Mouse (Mus musculus): ENCODE results near the gene Tab1. TPM values are rescaled to one million over a fixed set of nuclear protein-coding genes. Genes with fewer than 3 reads are reported as not detected.

The Tab1 gene
- polyA plus RNA-seq, 1 experiment = 4.7 TPM

GRCm38 (mm10) chr15:80146153-80146552 lies 13.2 kb downstream of the Tab1 start:
- no peaks in the 10 kb centered on the region for H3K4me1 ChIP-seq (ENCODE audit: control insufficient read depth, insufficient read depth, low read length)
- H3K27ac ChIP-seq (ENCODE audit: control insufficient read depth, insufficient read depth, low read depth, low read length) = no peak overlapping the region
- H3K4me3 ChIP-seq (ENCODE audit: control insufficient read depth, low read depth, low read length) = no peak overlapping the region
- TF ChIP-seq POLR2A (IDR thresholded peaks at IDR 0.05; ENCODE audit: control insufficient read depth, low read depth, low read length) = no peak
- no peak for TF ChIP-seq CTCF (IDR thresholded peaks at IDR 0.05; ENCODE audit: control insufficient read depth, insufficient read depth, insufficient replicate concordance, low read depth, low read length)
- no peaks in the 10 kb centered on the region for H3K36me3 ChIP-seq (ENCODE audit: control insufficient read depth, insufficient read depth, low read length)
- H3K27me3 ChIP-seq (ENCODE audit: control insufficient read depth, insufficient read depth, low read length) = no peaks in the 10 kb centered on the region

- Histone ChIP-seq H3K4me3 (ENCODE audit: control insufficient read depth, low read depth, low read length) (no peak overlapping the region), H3K27me3 (ENCODE audit: control insufficient read depth, insufficient read depth, low read length) (no peaks in the 10 kb centered on the region), H3K4me1 (ENCODE audit: control insufficient read depth, insufficient read depth, low read length) (no peaks in the 10 kb centered on the region), H3K36me3 (ENCODE audit: control insufficient read depth, insufficient read depth, low read length) (no peaks in the 10 kb centered on the region; the same call in 1 of the 2 replicates), H3K27ac (ENCODE audit: control insufficient read depth, insufficient read depth, low read depth, low read length) (no peak overlapping the region)
- TF ChIP-seq CTCF (IDR thresholded peaks at IDR 0.05; ENCODE audit: control insufficient read depth, insufficient read depth, insufficient replicate concordance, low read depth, low read length) = no peak
- TF ChIP-seq POLR2A (IDR thresholded peaks at IDR 0.05; ENCODE audit: control insufficient read depth, low read depth, low read length) = no peak
Observed at GRCm38 (mm10) chr15:80147090-80147489, 14.2 kb downstream of the Tab1 start.

- H3K27me3 ChIP-seq (ENCODE audit: control insufficient read depth, insufficient read depth, low read length) = no peaks in the 10 kb centered on the region
- no peaks in the 10 kb centered on the region; the same call in 1 of the 2 replicates for H3K36me3 ChIP-seq (ENCODE audit: control insufficient read depth, insufficient read depth, low read length)
- no peak overlapping the region for H3K27ac ChIP-seq (ENCODE audit: control insufficient read depth, insufficient read depth, low read depth, low read length)
- TF ChIP-seq CTCF (IDR thresholded peaks at IDR 0.05; ENCODE audit: control insufficient read depth, insufficient read depth, insufficient replicate concordance, low read depth, low read length) (no peak), POLR2A (IDR thresholded peaks at IDR 0.05; ENCODE audit: control insufficient read depth, low read depth, low read length) (no peak)
- no peaks in the 10 kb centered on the region for H3K4me1 ChIP-seq (ENCODE audit: control insufficient read depth, insufficient read depth, low read length)
- H3K4me3 ChIP-seq (ENCODE audit: control insufficient read depth, low read depth, low read length) = no peak overlapping the region
Observed at GRCm38 (mm10) chr15:80147511-80147910, 14.6 kb downstream of the Tab1 start.

- no peaks in the 10 kb centered on the region for H3K4me1 ChIP-seq (ENCODE audit: control insufficient read depth, insufficient read depth, low read length)
- H3K36me3 ChIP-seq (ENCODE audit: control insufficient read depth, insufficient read depth, low read length) = no peaks in the 10 kb centered on the region; the same call in 1 of the 2 replicates
- H3K27ac ChIP-seq (ENCODE audit: control insufficient read depth, insufficient read depth, low read depth, low read length) = no peak overlapping the region
- no peak overlapping the region for H3K4me3 ChIP-seq (ENCODE audit: control insufficient read depth, low read depth, low read length)
- TF ChIP-seq CTCF (IDR thresholded peaks at IDR 0.05; ENCODE audit: control insufficient read depth, insufficient read depth, insufficient replicate concordance, low read depth, low read length) (no peak), POLR2A (IDR thresholded peaks at IDR 0.05; ENCODE audit: control insufficient read depth, low read depth, low read length) (no peak)
- H3K27me3 ChIP-seq (ENCODE audit: control insufficient read depth, insufficient read depth, low read length) = no peaks in the 10 kb centered on the region
Observed at GRCm38 (mm10) chr15:80148565-80148964, 15.6 kb downstream of the Tab1 start.

GRCm38 (mm10) chr15:80149517-80149916 lies 16.6 kb downstream of the Tab1 start:
- no peaks in the 10 kb centered on the region for H3K4me1 ChIP-seq (ENCODE audit: control insufficient read depth, insufficient read depth, low read length)
- H3K27me3 ChIP-seq (ENCODE audit: control insufficient read depth, insufficient read depth, low read length) = no peaks in the 10 kb centered on the region
- no peaks in the 10 kb centered on the region; the same call in 1 of the 2 replicates for H3K36me3 ChIP-seq (ENCODE audit: control insufficient read depth, insufficient read depth, low read length)
- TF ChIP-seq CTCF (IDR thresholded peaks at IDR 0.05; ENCODE audit: control insufficient read depth, insufficient read depth, insufficient replicate concordance, low read depth, low read length) (no peak), POLR2A (IDR thresholded peaks at IDR 0.05; ENCODE audit: control insufficient read depth, low read depth, low read length) (no peak)
- no peak overlapping the region for H3K27ac ChIP-seq (ENCODE audit: control insufficient read depth, insufficient read depth, low read depth, low read length)
- no peak overlapping the region for H3K4me3 ChIP-seq (ENCODE audit: control insufficient read depth, low read depth, low read length)

- TF ChIP-seq POLR2A (IDR thresholded peaks at IDR 0.05; ENCODE audit: control insufficient read depth, low read depth, low read length) = no peak
- no peak for TF ChIP-seq CTCF (IDR thresholded peaks at IDR 0.05; ENCODE audit: control insufficient read depth, insufficient read depth, insufficient replicate concordance, low read depth, low read length)
- Histone ChIP-seq H3K4me3 (ENCODE audit: control insufficient read depth, low read depth, low read length) (no peak overlapping the region), H3K27me3 (ENCODE audit: control insufficient read depth, insufficient read depth, low read length) (no peaks in the 10 kb centered on the region), H3K36me3 (ENCODE audit: control insufficient read depth, insufficient read depth, low read length) (no peaks in the 10 kb centered on the region; the same call in 1 of the 2 replicates), H3K27ac (ENCODE audit: control insufficient read depth, insufficient read depth, low read depth, low read length) (no peak overlapping the region), H3K4me1 (ENCODE audit: control insufficient read depth, insufficient read depth, low read length) (no peaks in the 10 kb centered on the region)
Observed at GRCm38 (mm10) chr15:80152663-80153062, 19.7 kb downstream of the Tab1 start.

- H3K4me3 ChIP-seq (ENCODE audit: control insufficient read depth, low read depth, low read length) = no peak overlapping the region
- H3K36me3 ChIP-seq (ENCODE audit: control insufficient read depth, insufficient read depth, low read length) = no peaks in the 10 kb centered on the region; the same call in 1 of the 2 replicates
- no peaks in the 10 kb centered on the region for H3K4me1 ChIP-seq (ENCODE audit: control insufficient read depth, insufficient read depth, low read length)
- no peak overlapping the region for H3K27ac ChIP-seq (ENCODE audit: control insufficient read depth, insufficient read depth, low read depth, low read length)
- H3K27me3 ChIP-seq (ENCODE audit: control insufficient read depth, insufficient read depth, low read length) = no peaks in the 10 kb centered on the region
- TF ChIP-seq CTCF (IDR thresholded peaks at IDR 0.05; ENCODE audit: control insufficient read depth, insufficient read depth, insufficient replicate concordance, low read depth, low read length) (no peak), POLR2A (IDR thresholded peaks at IDR 0.05; ENCODE audit: control insufficient read depth, low read depth, low read length) (no peak)
Observed at GRCm38 (mm10) chr15:80153757-80154156, 20.8 kb downstream of the Tab1 start.

- Histone ChIP-seq H3K4me1 (ENCODE audit: control insufficient read depth, insufficient read depth, low read length) (no peaks in the 10 kb centered on the region), H3K4me3 (ENCODE audit: control insufficient read depth, low read depth, low read length) (no peak overlapping the region), H3K27ac (ENCODE audit: control insufficient read depth, insufficient read depth, low read depth, low read length) (no peak overlapping the region), H3K27me3 (ENCODE audit: control insufficient read depth, insufficient read depth, low read length) (no peaks in the 10 kb centered on the region), H3K36me3 (ENCODE audit: control insufficient read depth, insufficient read depth, low read length) (peaks cover under 1% of the 10 kb centered on the region; the same call in 1 of the 2 replicates)
- TF ChIP-seq CTCF (IDR thresholded peaks at IDR 0.05; ENCODE audit: control insufficient read depth, insufficient read depth, insufficient replicate concordance, low read depth, low read length) = no peak
- TF ChIP-seq POLR2A (IDR thresholded peaks at IDR 0.05; ENCODE audit: control insufficient read depth, low read depth, low read length) = no peak
Observed at GRCm38 (mm10) chr15:80155707-80156106, 22.8 kb downstream of the Tab1 start.

Measured in testis, adult 2 months (tissue).